Mouse (Mus musculus): Measurements from ENCODE around the gene Zbtb38. TPM values are rescaled to one million over a fixed set of nuclear protein-coding genes. Genes with fewer than 3 reads are reported as not detected.
A peak's percentile ranks its signal among the peaks of the same experiment; 100 is the strongest.

The Zbtb38 gene
- polyA plus RNA-seq, 1 experiment from 2014 or later: 34.2 TPM

DNA sequence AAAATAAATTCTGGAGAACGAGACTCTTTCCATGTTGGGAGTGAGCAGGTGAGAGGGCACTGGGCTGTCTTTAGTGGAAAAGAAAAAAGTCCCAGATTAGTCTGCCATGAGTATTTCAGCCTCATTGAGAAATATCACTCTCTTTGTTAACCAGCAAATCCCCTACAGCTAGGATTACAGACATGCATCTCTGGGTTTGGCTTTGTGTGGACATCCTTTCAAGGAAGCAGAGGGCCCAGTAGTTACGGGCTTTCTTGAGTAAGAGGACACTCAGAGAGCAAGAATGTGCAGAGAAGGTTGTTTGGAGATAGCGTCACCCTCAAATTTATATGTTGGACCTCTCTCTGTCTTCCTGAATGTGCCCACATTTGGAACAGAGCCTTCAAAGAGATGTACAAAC lies 37.3 kb upstream of the Zbtb38 start:
- 75% methylated on average over 3 of the region's 3 CpGs for WGBS
- Histone ChIP-seq H3K4me2 (ENCODE audit: low read length) (no peak overlapping the region), H3K9ac (ENCODE audit: low read length) (no peak overlapping the region), H3K4me3 (ENCODE audit: control insufficient read depth in 1 of 2, insufficient read depth in 1 of 2, low read depth in 1 of 2, low read length in 2 of 2) (no peak overlapping the region), H3K9me3 (ENCODE audit: control insufficient read depth, low read length) (no peaks in the 10 kb centered on the region), H3K4me1 (ENCODE audit: control insufficient read depth in 2 of 2, insufficient read depth in 2 of 2, low read length in 2 of 2) (peaks cover 2 to 7% of the 10 kb centered on the region in 2 experiments; a peak in 1 of 4 replicates), H3K36me3 (ENCODE audit: control insufficient read depth, insufficient read depth, low read length) (no peaks in the 10 kb centered on the region), H3K27ac (replicated peaks in 1 of 2; ENCODE audit: control insufficient read depth in 1 of 2, insufficient read depth in 1 of 2, low read depth in 2 of 2, low read length in 2 of 2) (no peak overlapping the region), H3K27me3 (ENCODE audit: control insufficient read depth, insufficient read depth, low read length) (no peaks in the 10 kb centered on the region)
- no peak for ATAC-seq (ENCODE audit: insufficient number of reproducible peaks, insufficient read depth, low FRiP score, low read depth)

DNA sequence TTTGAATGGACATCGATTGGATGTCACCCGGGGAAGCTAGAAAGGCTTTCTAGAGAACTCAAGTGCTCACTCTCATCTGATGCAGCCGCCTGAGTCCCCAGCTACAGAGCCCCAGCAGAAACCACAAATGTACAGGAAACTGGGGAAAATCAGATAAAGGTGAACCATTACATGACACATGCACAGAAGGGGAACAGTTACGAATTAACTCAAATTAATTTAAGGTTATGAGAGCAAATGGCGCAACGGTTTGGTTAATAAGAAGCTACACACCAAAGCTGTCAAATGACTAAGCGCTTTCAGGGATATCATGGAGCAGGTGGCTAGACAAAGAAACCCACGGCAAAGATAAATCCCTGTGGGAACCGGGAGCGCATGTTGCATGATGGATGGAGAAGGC lies 35.2 kb upstream of the Zbtb38 start:
- no peak for ATAC-seq (ENCODE audit: insufficient number of reproducible peaks, insufficient read depth, low FRiP score, low read depth)
- Histone ChIP-seq H3K4me3 (ENCODE audit: control insufficient read depth in 1 of 2, insufficient read depth in 1 of 2, low read depth in 1 of 2, low read length in 2 of 2) (no peak overlapping the region), H3K4me1 (ENCODE audit: control insufficient read depth in 2 of 2, insufficient read depth in 2 of 2, low read length in 2 of 2) (peaks cover 11 to 13% of the 10 kb centered on the region in 2 experiments), H3K27me3 (ENCODE audit: control insufficient read depth, insufficient read depth, low read length) (no peaks in the 10 kb centered on the region), H3K9ac (ENCODE audit: low read length) (no peak overlapping the region), H3K4me2 (ENCODE audit: low read length) (no peak overlapping the region), H3K9me3 (ENCODE audit: control insufficient read depth, low read length) (no peaks in the 10 kb centered on the region), H3K36me3 (ENCODE audit: control insufficient read depth, insufficient read depth, low read length) (no peaks in the 10 kb centered on the region), H3K27ac (replicated peaks in 1 of 2; ENCODE audit: control insufficient read depth in 1 of 2, insufficient read depth in 1 of 2, low read depth in 2 of 2, low read length in 2 of 2) (no peak overlapping the region)
- 87% methylated on average over 10 of the region's 10 CpGs for WGBS

DNA sequence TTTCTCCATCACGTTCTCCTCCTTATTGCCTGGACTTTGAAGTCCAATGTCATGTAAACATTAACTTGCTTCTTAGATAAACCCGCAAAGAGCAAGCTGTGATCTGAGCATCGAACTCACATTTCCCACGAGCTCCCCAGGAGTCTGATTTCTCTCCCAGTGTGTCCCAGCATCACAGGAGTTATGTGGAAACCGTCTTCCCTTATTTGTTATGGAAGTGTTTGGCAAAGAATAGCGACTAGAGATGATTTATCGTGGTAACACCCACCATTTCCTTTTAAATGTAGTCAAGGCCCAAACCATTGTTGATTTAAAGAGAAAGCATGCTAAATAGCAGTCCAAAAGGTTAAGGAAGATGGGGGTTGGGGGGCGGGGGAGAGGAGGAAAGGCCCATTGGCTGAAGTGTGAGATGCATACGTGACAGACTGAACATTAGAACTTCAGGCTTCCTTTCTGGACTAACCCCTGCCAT lies 33.3 kb upstream of the Zbtb38 start:
- H3K9me3 ChIP-seq (ENCODE audit: control insufficient read depth, low read length): no peaks in the 10 kb centered on the region
- H3K9ac ChIP-seq (ENCODE audit: low read length): no peak overlapping the region
- ATAC-seq (ENCODE audit: insufficient number of reproducible peaks, insufficient read depth, low FRiP score, low read depth): peak; percentile 42
- no peaks in the 10 kb centered on the region for H3K27me3 ChIP-seq (ENCODE audit: control insufficient read depth, insufficient read depth, low read length)
- H3K4me1 ChIP-seq (ENCODE audit: control insufficient read depth in 2 of 2, insufficient read depth in 2 of 2, low read length in 2 of 2): peaks cover 11 to 17% of the 10 kb centered on the region in 2 experiments
- no peak overlapping the region for H3K27ac ChIP-seq (replicated peaks in 1 of 2; ENCODE audit: control insufficient read depth in 1 of 2, insufficient read depth in 1 of 2, low read depth in 2 of 2, low read length in 2 of 2)
- H3K4me3 ChIP-seq (ENCODE audit: control insufficient read depth in 1 of 2, insufficient read depth in 1 of 2, low read depth in 1 of 2, low read length in 2 of 2): no peak overlapping the region
- H3K36me3 ChIP-seq (ENCODE audit: control insufficient read depth, insufficient read depth, low read length): no peaks in the 10 kb centered on the region
- 42% methylated on average over 9 of the region's 9 CpGs for WGBS
- no peak overlapping the region for H3K4me2 ChIP-seq (ENCODE audit: low read length)

DNA sequence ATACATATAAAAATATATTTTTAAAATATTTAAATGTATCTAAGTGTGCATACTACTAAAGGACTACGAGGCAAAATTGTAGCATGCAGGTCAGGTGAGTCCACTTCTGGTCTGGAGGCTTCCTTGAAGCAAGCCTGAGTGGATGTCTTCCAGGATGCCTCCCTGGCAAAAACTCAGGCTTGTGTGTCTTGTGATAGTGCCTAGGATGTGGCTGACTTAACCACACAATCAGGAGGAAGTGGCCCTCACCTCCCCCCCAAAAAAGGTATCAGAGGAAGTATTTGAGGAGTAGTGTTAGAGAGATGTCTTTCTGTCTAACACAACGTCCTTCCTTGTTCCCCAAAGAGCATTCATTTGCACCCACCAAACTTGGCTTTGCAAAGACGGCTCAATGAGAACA lies 32.6 kb upstream of the Zbtb38 start:
- ATAC-seq (ENCODE audit: insufficient number of reproducible peaks, insufficient read depth, low FRiP score, low read depth): no peak
- no peaks in the 10 kb centered on the region for H3K27me3 ChIP-seq (ENCODE audit: control insufficient read depth, insufficient read depth, low read length)
- no peak overlapping the region for H3K9ac ChIP-seq (ENCODE audit: low read length)
- no peaks in the 10 kb centered on the region for H3K36me3 ChIP-seq (ENCODE audit: control insufficient read depth, insufficient read depth, low read length)
- WGBS: 74% methylated on average over 3 of the region's 3 CpGs
- no peaks in the 10 kb centered on the region for H3K9me3 ChIP-seq (ENCODE audit: control insufficient read depth, low read length)
- peaks cover 11 to 17% of the 10 kb centered on the region in 2 experiments for H3K4me1 ChIP-seq (ENCODE audit: control insufficient read depth in 2 of 2, insufficient read depth in 2 of 2, low read length in 2 of 2)
- no peak overlapping the region for H3K4me3 ChIP-seq (ENCODE audit: control insufficient read depth in 1 of 2, insufficient read depth in 1 of 2, low read depth in 1 of 2, low read length in 2 of 2)
- H3K4me2 ChIP-seq (ENCODE audit: low read length): no peak overlapping the region
- no peak overlapping the region for H3K27ac ChIP-seq (replicated peaks in 1 of 2; ENCODE audit: control insufficient read depth in 1 of 2, insufficient read depth in 1 of 2, low read depth in 2 of 2, low read length in 2 of 2)

DNA sequence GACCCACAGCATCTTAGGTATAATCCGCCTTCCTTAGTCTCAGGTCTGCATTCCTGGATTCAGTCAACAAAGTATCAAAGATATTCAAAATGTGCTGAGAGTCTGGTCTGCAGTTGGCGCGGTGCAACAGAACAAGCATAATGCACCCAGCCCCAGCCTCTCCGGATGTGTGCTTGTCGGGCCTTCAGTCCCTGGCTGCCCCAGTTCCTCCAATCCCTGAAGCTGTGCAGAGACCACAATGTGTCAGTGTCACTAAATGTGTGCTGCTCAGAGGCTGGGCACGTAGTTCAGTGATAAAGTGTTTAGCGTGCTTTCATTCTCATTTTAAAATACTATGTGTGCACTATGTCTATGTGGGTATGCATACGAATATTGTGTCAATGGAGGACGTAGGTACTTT lies 31.0 kb upstream of the Zbtb38 start:
- no peak for ATAC-seq (ENCODE audit: insufficient number of reproducible peaks, insufficient read depth, low FRiP score, low read depth)
- H3K27ac ChIP-seq (replicated peaks in 1 of 2; ENCODE audit: control insufficient read depth in 1 of 2, insufficient read depth in 1 of 2, low read depth in 2 of 2, low read length in 2 of 2): peak overlapping the region; percentile 24 to 39
- WGBS: 59% methylated on average over 9 of the region's 9 CpGs

DNA sequence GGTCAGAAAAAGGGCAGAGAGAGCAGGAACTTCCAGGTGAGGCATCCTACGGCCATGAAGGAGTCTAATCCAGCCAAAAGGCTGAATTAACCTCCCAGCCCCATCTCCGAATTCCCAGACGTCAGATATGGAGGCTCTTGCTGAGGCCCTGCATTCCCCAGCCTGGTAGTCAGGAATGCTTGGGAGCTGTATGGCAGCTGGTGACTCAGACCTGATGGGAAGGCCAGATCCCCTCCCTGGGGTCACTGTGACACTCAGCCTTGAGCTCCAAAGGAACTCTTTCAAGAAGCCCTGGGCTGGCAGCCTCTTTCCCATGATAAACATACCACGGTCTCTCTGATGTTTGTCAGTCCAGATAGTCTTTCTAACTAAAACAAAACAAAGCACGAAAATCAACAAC lies 30.6 kb upstream of the Zbtb38 start:
- Histone ChIP-seq H3K4me1 (ENCODE audit: control insufficient read depth in 2 of 2, insufficient read depth in 2 of 2, low read length in 2 of 2) (peaks cover 11 to 17% of the 10 kb centered on the region in 2 experiments), H3K9ac (ENCODE audit: low read length) (0 out of 2 replicates have a peak overlapping the region, but pooled peaks have one; percentile 36), H3K27me3 (ENCODE audit: control insufficient read depth, insufficient read depth, low read length) (no peaks in the 10 kb centered on the region), H3K4me2 (ENCODE audit: low read length) (no peak overlapping the region), H3K4me3 (ENCODE audit: control insufficient read depth in 1 of 2, insufficient read depth in 1 of 2, low read depth in 1 of 2, low read length in 2 of 2) (no peak overlapping the region), H3K36me3 (ENCODE audit: control insufficient read depth, insufficient read depth, low read length) (no peaks in the 10 kb centered on the region), H3K9me3 (ENCODE audit: control insufficient read depth, low read length) (no peaks in the 10 kb centered on the region), H3K27ac (replicated peaks in 1 of 2; ENCODE audit: control insufficient read depth in 1 of 2, insufficient read depth in 1 of 2, low read depth in 2 of 2, low read length in 2 of 2) (peak overlapping the region; percentile 24 to 39)
- 18% methylated on average over 5 of the region's 5 CpGs for WGBS
- no peak for ATAC-seq (ENCODE audit: insufficient number of reproducible peaks, insufficient read depth, low FRiP score, low read depth)

More for the DNA sequence above, 31.0 kb upstream of the Zbtb38 start:
- Histone ChIP-seq H3K4me1 (ENCODE audit: control insufficient read depth in 2 of 2, insufficient read depth in 2 of 2, low read length in 2 of 2) (peaks cover 11 to 17% of the 10 kb centered on the region in 2 experiments), H3K4me2 (ENCODE audit: low read length) (no peak overlapping the region), H3K9me3 (ENCODE audit: control insufficient read depth, low read length) (no peaks in the 10 kb centered on the region), H3K27me3 (ENCODE audit: control insufficient read depth, insufficient read depth, low read length) (no peaks in the 10 kb centered on the region), H3K4me3 (ENCODE audit: control insufficient read depth in 1 of 2, insufficient read depth in 1 of 2, low read depth in 1 of 2, low read length in 2 of 2) (no peak overlapping the region), H3K9ac (ENCODE audit: low read length) (no peak overlapping the region), H3K36me3 (ENCODE audit: control insufficient read depth, insufficient read depth, low read length) (no peaks in the 10 kb centered on the region)

DNA sequence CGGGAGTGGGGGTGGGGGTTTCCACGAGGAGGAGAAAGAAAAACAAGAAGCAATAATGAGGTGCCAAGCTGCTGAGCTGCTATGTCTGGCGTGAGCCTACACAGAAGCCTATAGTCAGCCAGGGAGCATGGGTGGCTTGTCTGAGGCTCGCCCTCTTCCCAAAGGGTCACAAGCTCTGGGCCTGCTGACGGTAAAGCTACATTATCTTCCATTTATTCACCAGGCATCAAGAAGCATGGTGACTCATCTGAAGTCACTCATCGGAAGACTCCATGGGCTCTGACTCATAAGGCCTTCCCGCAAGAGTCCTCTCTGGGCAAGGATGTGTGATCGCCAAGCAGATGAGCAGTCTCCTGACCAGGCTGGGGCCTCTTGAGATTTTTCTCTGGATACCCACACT lies 29.4 kb upstream of the Zbtb38 start:
- no peak overlapping the region for H3K4me2 ChIP-seq (ENCODE audit: low read length)
- H3K4me3 ChIP-seq (ENCODE audit: control insufficient read depth in 1 of 2, insufficient read depth in 1 of 2, low read depth in 1 of 2, low read length in 2 of 2): no peak overlapping the region
- WGBS: 65% methylated on average over 8 of the region's 8 CpGs
- no peak for ATAC-seq (ENCODE audit: insufficient number of reproducible peaks, insufficient read depth, low FRiP score, low read depth)
- H3K27ac ChIP-seq (replicated peaks in 1 of 2; ENCODE audit: control insufficient read depth in 1 of 2, insufficient read depth in 1 of 2, low read depth in 2 of 2, low read length in 2 of 2): no peak overlapping the region
- H3K27me3 ChIP-seq (ENCODE audit: control insufficient read depth, insufficient read depth, low read length): no peaks in the 10 kb centered on the region
- H3K36me3 ChIP-seq (ENCODE audit: control insufficient read depth, insufficient read depth, low read length): no peaks in the 10 kb centered on the region
- H3K4me1 ChIP-seq (ENCODE audit: control insufficient read depth in 2 of 2, insufficient read depth in 2 of 2, low read length in 2 of 2): peaks cover 11 to 17% of the 10 kb centered on the region in 2 experiments
- no peak overlapping the region for H3K9ac ChIP-seq (ENCODE audit: low read length)
- H3K9me3 ChIP-seq (ENCODE audit: control insufficient read depth, low read length): no peaks in the 10 kb centered on the region

DNA sequence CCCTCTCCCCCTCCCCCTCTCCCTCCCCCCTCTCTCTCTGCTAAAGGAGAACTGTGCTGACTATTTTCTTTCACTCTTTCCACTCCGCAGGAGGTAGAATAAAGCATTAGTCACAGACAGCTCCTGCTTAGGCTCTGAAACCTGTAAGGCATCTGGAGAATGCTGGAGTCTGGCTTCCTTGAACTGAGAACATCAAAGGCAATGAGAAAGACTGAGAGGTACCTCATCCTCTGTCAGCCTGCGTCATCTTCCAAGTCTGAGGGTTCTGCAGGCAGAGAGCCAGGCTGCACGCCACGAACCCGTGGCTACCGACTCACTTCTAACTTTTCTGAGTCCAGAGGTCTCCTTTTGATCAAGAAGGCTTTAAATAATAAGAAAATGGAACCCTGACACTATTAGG lies 20.5 kb upstream of the Zbtb38 start:
- no peak overlapping the region for H3K4me2 ChIP-seq (ENCODE audit: low read length)
- no peaks in the 10 kb centered on the region for H3K9me3 ChIP-seq (ENCODE audit: control insufficient read depth, low read length)
- peaks cover 5 to 12% of the 10 kb centered on the region in 2 experiments; a peak in 2 of 4 replicates for H3K4me1 ChIP-seq (ENCODE audit: control insufficient read depth in 2 of 2, insufficient read depth in 2 of 2, low read length in 2 of 2)
- 13% methylated on average over 6 of the region's 6 CpGs for WGBS
- H3K4me3 ChIP-seq (ENCODE audit: control insufficient read depth in 1 of 2, insufficient read depth in 1 of 2, low read depth in 1 of 2, low read length in 2 of 2): no peak overlapping the region
- H3K36me3 ChIP-seq (ENCODE audit: control insufficient read depth, insufficient read depth, low read length): no peaks in the 10 kb centered on the region
- ATAC-seq (ENCODE audit: insufficient number of reproducible peaks, insufficient read depth, low FRiP score, low read depth): no peak
- no peaks in the 10 kb centered on the region for H3K27me3 ChIP-seq (ENCODE audit: control insufficient read depth, insufficient read depth, low read length)
- H3K27ac ChIP-seq (replicated peaks in 1 of 2; ENCODE audit: control insufficient read depth in 1 of 2, insufficient read depth in 1 of 2, low read depth in 2 of 2, low read length in 2 of 2): no peak overlapping the region
- H3K9ac ChIP-seq (ENCODE audit: low read length): no peak overlapping the region
